Mouse (Mus musculus): ENCODE measurements at regions not wholly inside any gene's neighbourhood (a gene's known extent, or its start where the extent isn't known, plus 50 kb on each side); places are given as distances from the start of the nearest gene placed in this dataset.
"Not testable (repeated sequence)": the region's sequence is repeated elsewhere in the genome, so short reads cannot be mapped to it uniquely, and the experiment has no call there.

DNA sequence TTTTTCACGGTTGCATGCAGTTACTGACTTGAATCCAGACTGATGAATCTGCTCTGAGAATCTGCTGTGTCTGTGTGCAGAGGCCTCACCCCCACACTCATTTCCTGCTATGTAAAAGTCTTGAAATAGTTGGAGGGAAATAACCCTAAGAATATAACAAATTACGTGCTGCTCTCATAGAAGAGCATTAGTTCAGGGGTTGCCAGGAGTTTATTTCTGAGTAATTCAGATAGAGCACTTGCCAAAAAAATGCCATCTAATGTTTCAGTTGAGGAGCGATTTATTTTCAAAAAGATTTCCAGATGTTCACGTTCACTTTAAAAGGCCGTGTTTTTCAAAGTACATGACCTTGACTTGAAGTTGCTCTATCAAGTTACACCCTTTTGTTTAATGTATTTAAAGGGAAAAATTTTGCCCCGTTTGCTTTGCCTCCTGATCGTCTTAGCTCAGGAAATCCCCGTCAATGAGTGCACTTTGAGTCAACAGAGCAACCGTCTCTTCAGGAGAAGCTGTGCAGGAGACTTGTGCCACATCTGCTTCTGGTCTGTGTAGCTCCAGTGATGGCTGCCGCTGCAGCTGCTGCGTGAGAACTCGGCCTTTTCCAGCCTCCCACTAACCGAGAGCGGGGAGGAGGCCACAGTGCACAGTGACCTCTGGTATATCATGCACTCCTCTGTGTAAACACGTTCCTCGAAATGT lies 50.9 kb upstream of the Sec61g start:
- DNase-seq (ENCODE audit: low read depth, low spot score) = peak; percentile 70

DNA sequence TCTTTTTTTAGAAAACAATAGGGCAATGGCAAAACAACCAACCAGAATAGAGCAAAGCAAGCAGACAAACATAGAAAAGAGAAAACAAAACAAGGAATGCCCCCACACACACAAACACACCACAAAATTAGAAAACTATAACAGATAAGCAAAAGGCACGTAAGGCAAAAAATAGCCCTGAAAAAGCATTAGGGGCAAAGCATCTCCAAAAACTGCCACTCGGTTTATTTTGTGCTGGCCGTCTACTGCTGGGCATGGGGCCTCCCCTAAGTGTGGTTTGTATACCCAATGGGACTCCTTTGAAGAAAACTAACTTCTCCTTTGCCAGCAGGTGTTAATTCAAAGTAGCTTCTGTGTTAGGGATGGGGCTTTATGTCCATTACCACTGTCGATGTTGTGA lies 53.4 kb upstream of the Sec61g start:
- peak; percentile 81 for DNase-seq (ENCODE audit: low read depth, low spot score)

DNA sequence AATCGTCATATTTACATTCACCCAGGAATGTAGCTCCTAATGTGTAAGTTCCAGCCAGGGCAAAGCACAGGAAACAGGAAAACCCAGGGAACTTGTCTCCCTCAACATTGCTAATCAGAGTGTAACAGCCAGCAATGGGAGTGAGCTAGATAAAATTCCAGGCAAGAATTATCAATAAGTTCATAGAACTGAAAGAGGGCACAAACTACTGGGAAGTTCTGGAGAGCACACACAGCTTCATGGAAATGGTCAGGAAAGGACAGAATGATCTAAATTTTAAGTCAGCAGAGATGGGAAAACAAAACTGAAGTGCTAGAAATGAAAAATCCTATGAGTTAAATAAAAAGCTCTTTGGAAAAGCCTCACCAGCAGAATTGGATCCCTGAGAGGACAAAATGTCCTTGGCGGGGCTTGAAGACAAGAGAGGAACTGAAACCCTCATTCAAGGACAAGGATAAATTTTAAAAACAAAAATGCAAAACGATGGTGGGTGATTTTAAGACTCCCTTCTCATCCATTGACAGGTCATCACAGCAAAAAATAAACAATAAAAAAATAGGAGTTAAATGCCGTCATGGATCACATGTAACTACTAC lies 80.9 kb upstream of the Sec61g start:
- peak; percentile 7 for DNase-seq (ENCODE audit: low read depth, low spot score)

DNA sequence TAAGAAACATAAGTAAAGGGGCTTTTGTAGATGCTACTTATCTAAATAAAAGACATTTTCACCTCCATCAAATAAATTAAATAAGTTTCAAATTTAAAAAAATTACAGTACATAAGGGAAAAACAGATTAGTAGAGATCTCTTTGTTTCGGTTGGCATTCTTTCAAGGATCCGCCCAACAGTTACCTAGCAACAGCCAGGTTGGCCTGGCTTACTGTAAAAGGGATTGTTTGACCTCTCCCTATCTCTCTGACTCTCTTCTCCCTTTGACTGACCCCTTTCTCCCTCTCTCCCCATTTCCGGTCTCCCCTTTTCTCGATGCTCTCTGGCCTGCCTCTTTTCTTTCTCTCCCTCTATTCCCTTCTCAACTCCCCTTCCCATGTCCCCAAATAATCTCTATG lies 82.3 kb upstream of the Sec61g start:
- no peak for DNase-seq (ENCODE audit: low read depth, low spot score)

DNA sequence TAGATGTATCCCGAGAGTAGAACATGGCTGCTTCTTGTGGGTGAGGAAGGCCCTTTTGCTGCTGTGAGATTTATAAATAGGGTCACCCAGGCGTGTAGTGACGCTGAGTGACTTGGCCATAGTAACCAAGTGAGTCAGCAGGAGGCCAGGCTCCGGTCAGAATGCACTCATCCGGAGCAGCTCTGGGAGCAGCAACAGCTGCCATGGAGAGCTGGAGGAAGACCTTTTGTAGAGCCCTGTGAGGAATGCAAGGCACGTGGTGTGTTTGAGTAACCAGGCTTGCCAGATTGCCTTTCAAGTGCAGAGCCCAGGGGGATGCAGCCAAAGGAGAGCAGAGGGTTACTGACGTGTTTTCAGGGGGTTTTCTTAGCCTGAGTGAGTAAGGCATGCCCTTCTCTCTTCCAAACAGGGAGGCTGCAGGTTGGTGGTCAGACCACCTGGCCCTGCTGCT lies 83.2 kb upstream of the Sec61g start:
- peak; percentile 26 for DNase-seq (ENCODE audit: low read depth, low spot score)

DNA sequence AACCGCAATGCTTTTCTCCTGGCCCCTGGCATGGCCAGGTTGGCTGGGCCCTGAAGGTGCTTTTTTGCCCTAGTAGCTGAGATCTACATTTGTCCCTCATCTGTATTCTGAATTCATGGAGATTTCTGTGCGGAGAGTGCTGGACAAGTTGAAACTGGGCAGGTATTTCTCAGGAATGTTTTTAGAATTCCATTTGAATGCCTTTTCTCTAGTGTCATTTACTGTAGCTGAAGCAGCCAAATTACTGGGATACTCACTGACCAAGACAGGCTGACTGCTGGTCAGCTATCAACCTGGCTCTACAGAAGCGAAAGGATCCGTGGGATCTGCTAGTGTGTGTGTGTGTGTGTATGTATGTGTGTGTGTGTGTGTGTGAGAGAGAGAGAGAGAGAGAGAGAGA lies 83.7 kb upstream of the Sec61g start:
- no peak for DNase-seq (ENCODE audit: low read depth, low spot score)

DNA sequence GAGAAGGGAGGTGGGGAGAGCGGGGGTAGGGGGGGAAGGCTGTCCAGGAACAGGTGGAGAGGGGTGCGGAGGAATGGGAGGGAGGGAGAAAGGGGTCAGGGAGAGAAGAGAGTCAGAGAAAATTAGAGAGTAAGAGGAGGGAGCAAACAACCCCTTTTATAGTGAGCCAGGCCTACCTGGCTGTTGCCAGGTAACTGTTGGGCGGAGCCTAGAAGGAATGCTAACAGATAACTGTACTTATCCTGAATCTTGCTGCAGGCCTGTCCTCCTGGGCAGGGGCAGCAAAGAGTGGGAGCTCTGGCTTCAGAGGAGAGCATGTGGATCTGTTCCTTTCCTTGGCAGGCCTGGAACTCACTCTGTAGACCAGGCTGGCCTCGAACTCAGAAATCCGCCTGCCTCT lies 84.5 kb upstream of the Sec61g start:
- DNase-seq (ENCODE audit: low read depth, low spot score) = no peak

DNA sequence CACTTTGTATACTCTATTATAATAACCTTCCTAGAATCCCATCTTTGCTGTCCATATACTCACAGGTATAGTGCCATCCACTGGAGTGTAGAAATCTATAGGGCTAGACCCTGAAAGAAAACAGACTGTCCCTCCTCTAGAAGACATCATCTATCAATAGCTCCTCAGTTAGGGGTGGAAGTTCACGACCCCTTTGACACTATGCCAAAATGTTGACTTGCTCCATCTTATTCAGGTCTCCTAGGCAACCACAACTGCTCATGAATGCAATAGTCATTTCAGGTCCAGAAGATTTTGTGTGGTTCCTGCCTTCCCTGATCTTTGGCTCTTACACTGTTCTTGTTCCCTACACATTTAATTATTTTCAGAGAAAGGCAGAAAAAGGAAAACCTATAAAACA lies 86.5 kb upstream of the Sec61g start:
- DNase-seq (ENCODE audit: low read depth, low spot score) = no peak

DNA sequence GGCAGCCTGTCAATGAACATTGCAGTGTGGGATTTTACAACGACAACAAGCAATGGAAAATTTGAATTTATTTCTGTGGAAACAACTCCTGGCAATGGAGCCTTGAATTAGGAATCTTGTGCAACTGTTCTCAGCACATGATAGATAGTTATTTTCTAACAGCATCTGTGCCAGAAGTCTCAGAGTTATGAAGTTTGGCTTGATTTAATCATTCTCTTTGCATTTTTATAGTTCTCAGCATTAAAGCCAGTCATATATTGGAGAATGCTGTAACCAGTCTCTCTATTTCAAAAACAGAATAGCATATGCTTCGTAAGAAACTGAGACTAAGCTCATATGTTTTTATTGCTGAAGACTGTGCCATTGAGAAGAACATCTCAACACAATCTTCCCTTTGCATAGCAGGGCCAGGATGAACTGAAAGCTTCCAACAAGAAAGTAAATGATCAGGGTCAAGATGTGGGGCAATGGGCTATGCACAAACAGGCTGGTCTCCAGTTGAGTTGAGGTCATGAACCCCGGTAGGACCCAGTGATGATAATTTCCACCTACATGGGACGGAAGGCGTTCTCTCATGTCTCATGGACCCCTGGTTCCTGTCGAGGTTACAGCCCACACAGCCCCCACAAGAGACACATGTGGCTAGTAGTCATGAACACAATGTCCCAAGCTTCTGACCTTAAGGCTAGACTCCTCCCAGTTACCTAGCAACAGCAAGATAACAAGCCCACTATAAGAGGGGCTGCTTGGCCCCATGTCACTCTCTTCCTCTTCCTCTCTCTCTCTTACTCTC lies 89.0 kb upstream of the Sec61g start:
- DNase-seq (ENCODE audit: low read depth, low spot score) = no peak

DNA sequence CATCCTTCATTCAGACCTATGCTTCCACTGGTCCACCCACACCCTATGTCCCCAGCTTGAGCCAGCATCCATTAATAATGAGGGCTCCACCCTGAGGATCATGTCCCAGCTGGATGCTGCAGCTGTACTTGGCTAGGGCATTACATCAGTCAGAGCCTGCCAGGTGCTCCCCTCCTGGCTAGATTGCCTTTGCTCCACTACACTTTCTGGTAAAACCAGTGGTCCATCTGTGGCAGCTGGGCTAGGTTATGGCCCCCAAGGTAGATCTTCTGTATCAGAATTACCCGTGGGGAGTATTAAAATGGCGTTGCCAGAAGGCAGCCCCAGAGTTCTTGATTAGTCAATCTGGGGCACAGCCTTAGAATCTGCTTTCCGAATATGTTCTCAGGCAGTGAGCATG lies 94.7 kb upstream of the Sec61g start:
- no peak for DNase-seq (ENCODE audit: low read depth, low spot score)

DNA sequence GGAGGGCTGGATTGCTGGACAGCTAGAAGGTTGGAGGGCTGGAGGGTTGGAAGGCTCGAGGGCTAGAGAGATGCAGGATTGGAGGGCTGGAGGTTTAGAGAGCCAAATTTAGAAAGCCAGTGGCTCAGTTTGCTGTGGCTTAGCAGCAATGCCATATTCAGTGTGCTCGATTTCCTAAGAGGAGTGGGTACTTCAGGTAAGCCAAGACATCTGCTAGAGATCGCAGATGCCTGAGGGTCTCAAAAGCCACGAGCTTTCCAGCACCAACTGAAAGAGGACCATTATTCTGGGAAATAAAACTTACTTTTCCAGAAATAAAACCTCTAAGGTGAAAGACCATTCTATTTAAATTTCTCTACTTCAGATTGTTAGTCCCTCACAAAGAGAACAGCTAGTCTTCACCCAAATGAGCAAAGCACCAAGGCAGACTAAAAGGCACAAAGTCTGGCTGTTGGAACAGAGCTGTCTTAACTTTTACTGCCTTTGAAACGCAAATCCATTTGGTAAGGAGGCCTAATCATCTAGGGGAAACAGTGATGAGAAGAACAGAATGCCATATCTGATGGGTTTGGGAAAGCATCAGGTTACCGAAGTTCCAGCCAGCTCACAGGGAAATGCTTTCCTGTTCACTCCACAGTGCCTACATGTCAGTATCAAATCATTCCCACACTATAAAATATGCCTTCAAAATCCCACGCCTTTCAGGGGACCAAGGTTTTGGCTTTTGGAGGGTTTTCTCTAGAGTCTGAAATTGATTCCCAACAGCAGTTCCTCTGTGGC lies 98.3 kb upstream of the Sec61g start:
- DNase-seq (ENCODE audit: low read depth, low spot score) = no peak

DNA sequence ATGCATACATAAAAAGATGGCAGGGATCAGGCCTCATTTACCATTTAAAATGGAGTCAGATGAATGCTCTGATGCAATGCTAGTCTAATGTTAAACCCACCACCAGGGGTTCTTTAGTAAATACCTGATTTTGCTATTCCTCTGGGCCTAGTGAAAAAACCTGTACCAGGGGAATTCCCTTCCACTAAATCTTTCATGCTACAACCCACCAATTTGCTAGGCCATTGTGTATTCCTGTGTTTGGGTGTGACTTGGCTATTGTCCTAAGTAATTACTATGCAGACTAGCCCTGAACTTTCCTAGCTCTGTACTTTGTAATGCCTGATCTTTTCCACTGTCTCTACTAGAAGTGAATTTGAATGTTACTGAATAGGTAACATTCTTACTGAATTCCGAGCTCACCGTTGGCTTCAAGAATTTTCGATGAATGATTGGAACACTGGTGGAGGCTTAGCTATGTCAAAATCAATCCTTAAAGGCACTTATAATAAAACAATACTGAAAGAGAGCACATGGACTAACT lies 99.7 kb upstream of the Sec61g start:
- DNase-seq (ENCODE audit: low read depth, low spot score) = not testable (repeated sequence)

DNA sequence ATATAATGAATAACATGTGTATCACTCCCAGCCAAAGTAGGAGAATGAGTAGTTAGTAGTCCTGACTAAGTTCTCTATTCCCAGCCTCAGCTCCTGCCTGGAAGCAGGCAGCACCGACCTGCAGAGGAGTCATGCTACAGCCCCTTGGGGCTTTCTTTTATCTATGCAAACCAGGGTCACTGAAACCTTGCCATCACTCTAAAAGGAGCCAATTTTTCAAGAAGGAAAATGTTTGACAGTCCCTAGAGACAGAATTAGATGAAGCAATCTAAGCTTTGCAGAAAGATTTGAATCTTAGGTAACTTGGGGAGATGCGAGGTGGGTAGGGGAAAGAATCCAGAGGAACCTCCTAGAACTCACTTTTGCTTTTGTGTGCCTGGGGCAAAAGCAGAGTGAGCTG lies 103.5 kb upstream of the Sec61g start:
- no peak for DNase-seq (ENCODE audit: low read depth, low spot score)

DNA sequence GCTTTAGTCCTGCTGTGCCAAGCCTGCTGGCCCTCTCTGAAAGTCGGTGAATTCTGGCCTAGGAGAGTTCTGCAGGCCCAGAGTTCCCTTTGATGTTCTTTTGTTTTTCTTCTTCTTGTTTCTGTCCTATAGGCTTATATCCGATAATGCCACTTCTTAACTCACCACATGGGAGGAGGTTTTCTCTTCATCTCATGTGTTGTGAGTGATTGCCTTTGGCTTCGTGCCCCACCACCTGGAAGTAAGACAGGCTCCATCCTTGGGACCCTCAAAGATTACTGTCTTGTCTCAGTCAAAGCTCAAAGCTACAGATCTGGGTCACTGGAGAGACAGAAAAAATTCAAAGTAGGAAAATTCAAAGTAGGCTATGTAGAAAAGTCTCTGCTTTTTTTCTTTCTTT lies 104.2 kb upstream of the Sec61g start:
- DNase-seq (ENCODE audit: low read depth, low spot score) = no peak

DNA sequence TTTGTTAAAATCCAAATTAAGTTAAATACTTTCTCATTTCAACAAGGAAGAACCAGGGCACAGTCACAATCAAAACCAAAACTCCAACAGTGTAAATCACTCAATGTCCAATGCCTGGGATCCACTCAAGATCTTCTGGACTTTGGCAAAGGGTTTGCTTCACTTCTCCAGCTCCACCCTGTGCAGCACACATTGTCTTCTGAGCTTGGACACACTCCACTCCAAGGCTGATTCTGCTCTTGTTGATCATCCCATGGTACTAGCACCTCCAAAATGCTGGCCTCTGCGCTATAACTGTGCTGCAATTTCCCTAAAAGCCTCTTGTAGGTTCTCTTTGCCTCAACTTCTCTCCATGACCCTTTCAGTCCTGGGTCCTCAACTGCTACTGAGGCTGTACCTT lies 111.5 kb upstream of the Sec61g start:
- no peak for DNase-seq (ENCODE audit: low read depth, low spot score)

DNA sequence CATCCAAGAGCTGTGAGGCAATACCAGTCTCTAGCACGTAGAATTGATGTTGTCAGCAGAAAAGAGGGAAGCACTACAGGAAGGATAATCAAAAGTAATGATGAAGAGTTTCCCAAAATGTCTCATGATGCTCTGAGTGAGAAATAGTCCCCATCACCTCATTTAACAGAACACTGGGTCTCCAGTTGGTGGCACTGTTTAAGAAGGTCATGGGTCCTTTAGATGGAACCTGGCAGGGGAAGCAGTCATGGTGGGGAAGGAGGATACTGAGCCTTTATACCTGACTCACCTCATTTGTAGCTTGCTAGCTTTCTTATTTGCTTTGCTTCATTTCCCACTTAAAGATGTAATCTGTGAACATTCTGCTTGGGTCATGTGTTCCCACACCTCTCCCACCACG lies 115.4 kb upstream of the Sec61g start:
- peak; percentile 10 for DNase-seq (ENCODE audit: low read depth, low spot score)

DNA sequence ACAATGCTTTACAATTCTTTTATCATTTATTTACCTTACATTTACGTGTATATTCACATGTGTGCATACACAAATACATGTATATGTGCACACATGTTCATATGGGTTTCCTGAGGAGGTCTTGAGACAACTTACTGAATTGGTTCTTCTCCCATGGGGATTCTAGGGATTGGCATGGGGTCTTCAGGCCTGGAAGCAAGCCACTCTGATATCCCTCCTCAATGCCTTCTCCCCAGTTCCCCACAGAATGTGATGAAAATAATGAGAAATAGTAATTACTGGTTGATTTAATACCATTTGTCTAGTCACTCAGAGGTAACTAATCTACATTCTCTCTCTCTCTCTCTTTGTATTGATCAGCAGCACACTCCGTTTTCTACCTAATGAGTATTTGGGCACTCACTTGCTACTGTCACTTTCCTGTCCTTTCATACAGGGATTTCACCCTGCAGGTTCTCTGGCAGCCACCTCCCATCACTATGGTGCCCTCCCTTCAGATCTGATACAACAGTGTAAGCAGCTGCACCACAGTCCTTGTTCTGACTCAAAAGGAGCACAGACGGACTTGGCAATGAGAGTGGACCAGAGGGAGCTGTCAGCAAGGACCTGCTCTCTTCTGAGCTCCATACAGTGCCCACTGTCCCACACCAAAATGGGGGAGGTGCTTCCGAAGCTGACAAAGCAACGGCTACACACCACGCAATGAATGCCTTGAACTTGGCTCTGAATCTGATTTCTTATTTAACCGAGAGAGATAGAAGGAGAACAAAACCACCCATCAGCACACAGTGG lies 119.2 kb upstream of the Sec61g start:
- DNase-seq (ENCODE audit: low read depth, low spot score) = no peak

DNA sequence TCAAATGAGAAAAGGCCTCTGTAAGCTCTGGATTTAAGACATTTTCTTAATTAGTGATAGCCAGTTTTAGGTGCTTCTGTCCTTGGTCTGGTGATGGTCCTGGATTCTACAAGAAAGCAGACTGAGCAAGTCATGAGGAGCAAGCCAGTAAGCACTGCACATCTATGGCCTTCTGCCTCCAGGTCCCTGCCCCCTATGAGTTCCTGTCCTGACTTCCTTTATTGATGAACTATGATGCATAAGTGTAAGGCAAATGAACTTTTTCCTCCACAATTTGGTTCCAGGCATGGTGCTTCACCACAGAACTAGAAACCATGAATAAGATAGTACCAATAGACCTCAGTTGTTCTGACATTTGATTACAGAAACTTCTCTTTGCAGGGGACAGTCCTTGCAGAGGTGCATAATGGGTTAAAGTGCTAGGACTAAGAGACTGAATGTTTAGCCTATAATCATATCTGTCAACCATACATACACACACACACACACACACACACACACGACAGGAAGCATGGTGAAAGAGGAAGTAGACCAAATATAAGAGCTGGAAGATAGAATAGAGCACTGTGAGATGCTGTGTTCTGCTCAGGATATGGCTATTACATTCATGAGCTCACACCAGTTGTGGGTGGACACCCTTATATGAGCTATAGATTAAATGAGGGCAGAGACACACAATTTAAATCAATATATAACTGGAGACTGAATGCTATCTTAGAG lies 121.3 kb upstream of the Sec61g start:
- DNase-seq (ENCODE audit: low read depth, low spot score) = peak; percentile 26

DNA sequence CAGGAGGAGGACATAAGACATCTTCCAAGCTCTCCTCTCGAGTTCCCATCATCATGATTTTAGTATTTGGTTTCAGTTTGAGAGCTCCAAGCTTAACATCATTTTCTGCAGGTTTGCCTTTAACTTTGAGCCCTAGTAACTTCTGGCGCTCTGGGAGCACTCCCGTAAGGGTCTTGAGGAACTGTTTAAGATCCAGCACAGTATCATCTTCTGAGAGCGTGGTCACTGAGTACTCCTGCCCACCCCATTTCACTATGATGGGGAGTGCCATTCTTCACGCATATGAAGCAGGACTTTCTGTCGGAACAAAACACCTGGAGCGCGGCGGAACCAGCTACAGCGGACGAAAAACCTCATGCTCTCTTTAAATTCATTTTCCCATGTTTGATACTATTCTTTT lies 116.2 kb upstream of the Egfr start:
- DNase-seq (ENCODE audit: low read depth, low spot score) = not testable (repeated sequence)

DNA sequence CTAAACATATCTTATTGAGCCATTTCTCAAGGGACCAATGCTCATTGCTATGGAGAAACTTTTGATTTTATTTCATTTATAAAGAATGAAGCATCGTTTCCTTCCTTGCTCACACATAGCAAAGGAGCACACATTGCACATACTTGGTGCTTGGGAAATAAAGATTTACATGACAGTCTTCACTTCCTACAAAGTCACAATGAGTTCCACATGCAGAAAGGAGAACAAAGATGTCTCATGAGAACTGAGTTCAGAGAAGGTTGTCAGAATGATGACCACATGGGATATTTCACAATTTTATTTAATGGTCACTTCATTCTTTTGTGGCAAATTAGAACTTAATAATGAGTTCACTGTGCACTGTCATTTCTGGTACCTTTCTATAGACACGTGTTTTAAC lies 114.3 kb upstream of the Egfr start:
- no peak for DNase-seq (ENCODE audit: low read depth, low spot score)
